Mouse (Mus musculus): ENCODE measurements around the gene Fam53b.

GRCm38 (mm10) chr7:132812619-132813415 is 869 bp downstream of the Fam53b start:
- TF ChIP-seq NELFE (IDR thresholded peaks at IDR 0.05; ENCODE audit: low read depth, low read length) (no peak), POLR2A (IDR thresholded peaks at IDR 0.05; ENCODE audit: low read depth, low read length) (no peak), CTCF (conservative IDR thresholded peaks at IDR 0.05 in 1 of 2, IDR thresholded peaks at IDR 0.05 in 1 of 2; ENCODE audit: low read depth in 2 of 2, low read length in 2 of 2) (no peak; a peak in 1 of 4 replicates), RAD21 (IDR thresholded peaks at IDR 0.05; ENCODE audit: low read depth, low read length) (no peak), MAX (IDR thresholded peaks at IDR 0.05; ENCODE audit: low read length) (peak; percentile 80), USF1 (IDR thresholded peaks at IDR 0.05; ENCODE audit: low read depth, low read length) (no peak), ZMIZ1 (IDR thresholded peaks at IDR 0.05; ENCODE audit: low read depth, low read length) (no peak), TCF12 (IDR thresholded peaks at IDR 0.05; ENCODE audit: low read depth, low read length) (peak; percentile 43; the same call in 1 of the 2 replicates), ZNF384 (IDR thresholded peaks at IDR 0.05; ENCODE audit: low read depth, low read length) (peak; percentile 59), SIN3A (IDR thresholded peaks at IDR 0.05; ENCODE audit: low read length) (peak; percentile 51; the same call in 1 of the 2 replicates), CHD2 (IDR thresholded peaks at IDR 0.05; ENCODE audit: low read length) (no peak), MAFK (IDR thresholded peaks at IDR 0.05; ENCODE audit: insufficient replicate concordance, low read length) (no peak)

Measured in CH12.LX (cell line).